Mouse (Mus musculus): ENCODE measurements at regions not wholly inside any gene's neighbourhood (a gene's known extent, or its start where the extent isn't known, plus 50 kb on each side); places are given as distances from the start of the nearest gene placed in this dataset.

- no peak for DNase-seq (ENCODE audit: low read depth, low spot score)
These were observed 55.0 kb upstream of the Ttc34 start for GRCm38 (mm10) chr4:154782291-154782690.

- no peak for DNase-seq (ENCODE audit: low read depth, low spot score)
These were observed 51.8 kb upstream of the Ttc34 start for GRCm38 (mm10) chr4:154785282-154785987.

GRCm38 (mm10) chr4:154787190-154787589, 50.1 kb upstream of the Ttc34 start:
- DNase-seq (ENCODE audit: low read depth, low spot score) = no peak

Measured in brain, adult 2 months (tissue).